Mouse (Mus musculus) kidney, embryonic 15.5 days (tissue): Measurements from ENCODE around the gene Myom1. TPM values are rescaled to one million over a fixed set of nuclear protein-coding genes. Genes with fewer than 3 reads are reported as not detected.
A peak's percentile ranks its signal among the peaks of the same experiment; 100 is the strongest.

Experiments used
- ATAC-seq: fragments of 200-750 bp; cut with Nextera tagmentation; replicated peaks from 2 replicates; pipeline ENCODE4 v1.8.0; 2017; ENCODE audit warnings: moderate TSS enrichment; ENCODE audit not compliant: low FRiP score
- H3K27ac ChIP-seq: fragments of 300-500 bp; sonication (generic); 2 replicates; pipeline ENCODE4 v1.5.1; 2015; ENCODE audit warnings: mild to moderate bottlenecking, inconsistent platforms
- H3K27me3 ChIP-seq: fragments of 300-500 bp; sonication (generic); 2 replicates; pipeline ENCODE4 v1.6.1; 2015; ENCODE audit warnings: inconsistent platforms
- H3K36me3 ChIP-seq: fragments of 300-500 bp; sonication (generic); 2 replicates; pipeline ENCODE4 v1.6.1; 2015; ENCODE audit warnings: inconsistent platforms
- H3K4me1 ChIP-seq: fragments of 300-500 bp; sonication (generic); 2 replicates; pipeline ENCODE4 v1.6.1; 2015; ENCODE audit warnings: inconsistent platforms
- H3K4me2 ChIP-seq: fragments of 300-500 bp; sonication (generic); 2 replicates; pipeline ENCODE4 v1.6.1; 2015; ENCODE audit warnings: moderate library complexity, mild to moderate bottlenecking, inconsistent platforms
- H3K4me3 ChIP-seq: fragments of 300-500 bp; sonication (generic); replicated peaks from 2 replicates; pipeline ENCODE4 v1.5.1; 2015; ENCODE audit warnings: mild to moderate bottlenecking, inconsistent platforms
- H3K9ac ChIP-seq: fragments of 300-500 bp; sonication (generic); 2 replicates; pipeline ENCODE4 v1.6.1; 2015; ENCODE audit warnings: mild to moderate bottlenecking, inconsistent platforms
- H3K9me3 ChIP-seq: fragments of 300-500 bp; sonication (generic); replicated peaks from 2 replicates; pipeline ENCODE4 v1.6.1; 2016; ENCODE audit warnings: inconsistent platforms
- WGBS: fragments of 180-500 bp; shearing (Covaris S2); methylation state at CpG from one replicate; pipeline ENCODE4 v1.1.7; 2015; ENCODE audit warnings: mixed read lengths; 5-methylcytosine and 5-hydroxymethylcytosine counted together
- polyA plus RNA-seq: library from polyadenylated mRNA; unstranded; fragments of >200 nt; fragmentation: Nextera tagmentation; extraction: Ambion mirVana; gene quantifications from 2 replicates; pipeline ENCODE4 v1.2.1, GENCODE M21; 2015

The Myom1 gene
- polyA plus RNA-seq, 1 experiment from 2014 or later, result 5.5 TPM

GRCm38 (mm10) chr17:71125519-71125918 lies 123.1 kb downstream of the Myom1 start:
- no peaks in the 10 kb centered on the region for H3K9me3 ChIP-seq
- 20% methylated on average over 12 of the region's 12 CpGs for WGBS
- peak overlapping the region; percentile 40 for H3K4me2 ChIP-seq
- peaks cover 76% of the 10 kb centered on the region for H3K4me1 ChIP-seq
- ATAC-seq, result peak; percentile 68
- H3K9ac ChIP-seq, result no peak overlapping the region
- peak overlapping the region; percentile 89 for H3K27ac ChIP-seq
- H3K27me3 ChIP-seq, result no peaks in the 10 kb centered on the region
- H3K36me3 ChIP-seq, result no peaks in the 10 kb centered on the region
- H3K4me3 ChIP-seq, result peak overlapping the region; percentile 6; the same call in 1 of the 2 replicates

GRCm38 (mm10) chr17:71126001-71126400 lies 123.6 kb downstream of the Myom1 start:
- Histone ChIP-seq H3K4me2 (peak overlapping the region; percentile 40), H3K36me3 (no peaks in the 10 kb centered on the region), H3K27ac (peak overlapping the region; percentile 89), H3K9me3 (no peaks in the 10 kb centered on the region), H3K4me1 (peaks cover 75% of the 10 kb centered on the region), H3K27me3 (no peaks in the 10 kb centered on the region), H3K9ac (no peak overlapping the region), H3K4me3 (peak overlapping the region; percentile 6; the same call in 1 of the 2 replicates)
- 26% methylated on average over 12 of the region's 12 CpGs for WGBS
- peak; percentile 67 for ATAC-seq

GRCm38 (mm10) chr17:71127464-71128110 lies 125.2 kb downstream of the Myom1 start:
- H3K27ac ChIP-seq, result peak overlapping the region; percentile 89
- H3K36me3 ChIP-seq, result no peaks in the 10 kb centered on the region
- no peak overlapping the region for H3K4me3 ChIP-seq
- 44% methylated on average over 7 of the region's 7 CpGs for WGBS
- peaks cover 70% of the 10 kb centered on the region for H3K4me1 ChIP-seq
- H3K9me3 ChIP-seq, result no peaks in the 10 kb centered on the region
- no peak overlapping the region for H3K4me2 ChIP-seq
- no peaks in the 10 kb centered on the region for H3K27me3 ChIP-seq
- no peak for ATAC-seq
- no peak overlapping the region for H3K9ac ChIP-seq

- ATAC-seq, result peak; percentile 86
- H3K27me3 ChIP-seq, result no peaks in the 10 kb centered on the region
- no peaks in the 10 kb centered on the region for H3K9me3 ChIP-seq
- H3K4me3 ChIP-seq, result no peak overlapping the region
- no peaks in the 10 kb centered on the region for H3K36me3 ChIP-seq
- peak overlapping the region; percentile 12; the same call in 1 of the 2 replicates for H3K4me2 ChIP-seq
- WGBS, result 34% methylated on average over 9 of the region's 9 CpGs
- peaks cover 62% of the 10 kb centered on the region for H3K4me1 ChIP-seq
- H3K9ac ChIP-seq, result no peak overlapping the region
- H3K27ac ChIP-seq, result peak overlapping the region; percentile 93
Measured at GRCm38 (mm10) chr17:71129489-71130261, 127.2 kb downstream of the Myom1 start.

GRCm38 (mm10) chr17:71132221-71132620 lies 129.8 kb downstream of the Myom1 start:
- Histone ChIP-seq H3K4me2 (no peak overlapping the region), H3K36me3 (no peaks in the 10 kb centered on the region), H3K27me3 (no peaks in the 10 kb centered on the region), H3K9ac (no peak overlapping the region), H3K4me1 (peaks cover 57% of the 10 kb centered on the region), H3K27ac (no peak overlapping the region), H3K9me3 (no peaks in the 10 kb centered on the region), H3K4me3 (no peak overlapping the region)
- no peak for ATAC-seq

- Histone ChIP-seq H3K9me3 (no peaks in the 10 kb centered on the region), H3K27me3 (no peaks in the 10 kb centered on the region), H3K4me3 (no peak overlapping the region), H3K4me2 (no peak overlapping the region), H3K27ac (no peak overlapping the region), H3K4me1 (peaks cover 50% of the 10 kb centered on the region), H3K36me3 (no peaks in the 10 kb centered on the region), H3K9ac (no peak overlapping the region)
- 64% methylated on average over 11 of the region's 11 CpGs for WGBS
- no peak for ATAC-seq
Measured at GRCm38 (mm10) chr17:71132856-71133439, 130.5 kb downstream of the Myom1 start.

GRCm38 (mm10) chr17:71134441-71134955 lies 132.1 kb downstream of the Myom1 start:
- no peak for ATAC-seq
- H3K27ac ChIP-seq, result peak overlapping the region; percentile 33; the same call in 1 of the 2 replicates
- no peak overlapping the region for H3K4me2 ChIP-seq
- no peaks in the 10 kb centered on the region for H3K27me3 ChIP-seq
- WGBS, result 84% methylated on average over 3 of the region's 3 CpGs
- H3K36me3 ChIP-seq, result no peaks in the 10 kb centered on the region
- H3K4me3 ChIP-seq, result no peak overlapping the region
- H3K4me1 ChIP-seq, result peaks cover 40% of the 10 kb centered on the region
- no peaks in the 10 kb centered on the region for H3K9me3 ChIP-seq
- no peak overlapping the region for H3K9ac ChIP-seq

GRCm38 (mm10) chr17:71135108-71135507 lies 132.7 kb downstream of the Myom1 start:
- Histone ChIP-seq H3K4me3 (no peak overlapping the region), H3K27me3 (no peaks in the 10 kb centered on the region), H3K27ac (peak overlapping the region; percentile 33; the same call in 1 of the 2 replicates), H3K36me3 (no peaks in the 10 kb centered on the region), H3K4me2 (no peak overlapping the region), H3K9me3 (no peaks in the 10 kb centered on the region), H3K9ac (no peak overlapping the region), H3K4me1 (peaks cover 34% of the 10 kb centered on the region)
- 19% methylated on average over 5 of the region's 5 CpGs for WGBS
- ATAC-seq, result no peak

- no peak for ATAC-seq
- H3K27ac ChIP-seq, result peak overlapping the region; percentile 68
- H3K9me3 ChIP-seq, result no peaks in the 10 kb centered on the region
- no peak overlapping the region for H3K4me3 ChIP-seq
- H3K4me2 ChIP-seq, result no peak overlapping the region
- no peaks in the 10 kb centered on the region for H3K36me3 ChIP-seq
- peaks cover 26% of the 10 kb centered on the region for H3K4me1 ChIP-seq
- 73% methylated on average over 5 of the region's 5 CpGs for WGBS
- H3K9ac ChIP-seq, result no peak overlapping the region
- H3K27me3 ChIP-seq, result no peaks in the 10 kb centered on the region
Measured at GRCm38 (mm10) chr17:71135866-71136265, 133.4 kb downstream of the Myom1 start.

GRCm38 (mm10) chr17:71136384-71137333 lies 134.2 kb downstream of the Myom1 start:
- Histone ChIP-seq H3K36me3 (no peaks in the 10 kb centered on the region), H3K4me2 (peak overlapping the region; percentile 14; the same call in 1 of the 2 replicates), H3K27me3 (no peaks in the 10 kb centered on the region), H3K9ac (no peak overlapping the region), H3K4me3 (no peak overlapping the region), H3K4me1 (peaks cover 26% of the 10 kb centered on the region), H3K27ac (peak overlapping the region; percentile 68), H3K9me3 (no peaks in the 10 kb centered on the region)
- WGBS, result 47% methylated on average over 16 of the region's 16 CpGs
- ATAC-seq, result no peak

- Histone ChIP-seq H3K27me3 (no peaks in the 10 kb centered on the region), H3K4me3 (no peak overlapping the region), H3K27ac (peak overlapping the region; percentile 68; the same call in 1 of the 2 replicates), H3K9me3 (no peaks in the 10 kb centered on the region), H3K36me3 (no peaks in the 10 kb centered on the region), H3K4me1 (peaks cover 26% of the 10 kb centered on the region), H3K4me2 (no peak overlapping the region), H3K9ac (no peak overlapping the region)
- ATAC-seq, result 0 out of 2 replicates have a peak, but pooled peaks have one; percentile 16
- 72% methylated on average over 2 of the region's 2 CpGs for WGBS
Measured at GRCm38 (mm10) chr17:71137334-71137721, 134.9 kb downstream of the Myom1 start.
